Mouse (Mus musculus) thymus, adult 2 months (tissue): Measurements from ENCODE around the gene Ddit4. TPM values are rescaled to one million over a fixed set of nuclear protein-coding genes. Genes with fewer than 3 reads are reported as not detected.
A peak's percentile ranks its signal among the peaks of the same experiment; 100 is the strongest.

Source experiments
- DNase-seq: peaks from one replicate; pipeline ENCODE4 v3.0.0; 2021
- H3K27ac ChIP-seq: fragments of 200-500 bp; 2 replicates; pipeline ENCODE4 v1.5.1; 2012; ENCODE audit warnings: low read length, control low read depth; ENCODE audit not compliant: control insufficient read depth, insufficient read depth
- H3K27me3 ChIP-seq: fragments of 200-500 bp; 2 replicates; pipeline ENCODE4 v1.6.1; 2012; ENCODE audit warnings: mild to moderate bottlenecking, low read length, moderate library complexity, mixed read lengths; ENCODE audit not compliant: control insufficient read depth, insufficient read depth
- H3K36me3 ChIP-seq: fragments of 200-500 bp; 2 replicates; pipeline ENCODE4 v1.6.1; 2012; ENCODE audit warnings: mild to moderate bottlenecking, low read length, moderate library complexity; ENCODE audit not compliant: control insufficient read depth, insufficient read depth
- H3K4me1 ChIP-seq: fragments of 200-500 bp; replicated peaks from 2 replicates; pipeline ENCODE4 v1.6.1; 2012; ENCODE audit warnings: low read length; ENCODE audit not compliant: control insufficient read depth, insufficient read depth
- H3K4me3 ChIP-seq: fragments of 200-500 bp; 2 replicates; pipeline ENCODE4 v1.5.1; 2012; ENCODE audit warnings: mild to moderate bottlenecking, low read length, control low read depth, moderate library complexity; ENCODE audit not compliant: control insufficient read depth, insufficient read depth
- CTCF ChIP-seq: fragments of 200-500 bp; IDR thresholded peaks from 2 replicates; pipeline ENCODE4 v1.5.1; 2012; ENCODE audit warnings: mild to moderate bottlenecking, control low read depth, low read length, moderate library complexity, borderline replicate concordance; ENCODE audit not compliant: control insufficient read depth, poor library complexity, insufficient read depth; ENCODE audit errors: extremely low read depth
- POLR2A ChIP-seq: fragments of 200-500 bp; IDR thresholded peaks from 2 replicates; pipeline ENCODE4 v1.6.1; 2012; ENCODE audit warnings: mild to moderate bottlenecking, low read length, control low read depth, moderate library complexity; ENCODE audit not compliant: control insufficient read depth, poor library complexity, insufficient read depth; ENCODE audit errors: extremely low read depth
- WGBS: fragments of 180-500 bp; shearing (Covaris S2); methylation state at CpG from one replicate; pipeline ENCODE4 v1.1.7; 2018; 5-methylcytosine and 5-hydroxymethylcytosine counted together
- polyA plus RNA-seq: library from polyadenylated mRNA; depleted of rRNA; stranded (reverse); fragments of >200 nt; gene quantifications from 2 replicates; pipeline ENCODE4 v1.2.3, GENCODE M21; 2012

Gene Ddit4
- polyA plus RNA-seq, 1 experiment: 190 TPM

DNA sequence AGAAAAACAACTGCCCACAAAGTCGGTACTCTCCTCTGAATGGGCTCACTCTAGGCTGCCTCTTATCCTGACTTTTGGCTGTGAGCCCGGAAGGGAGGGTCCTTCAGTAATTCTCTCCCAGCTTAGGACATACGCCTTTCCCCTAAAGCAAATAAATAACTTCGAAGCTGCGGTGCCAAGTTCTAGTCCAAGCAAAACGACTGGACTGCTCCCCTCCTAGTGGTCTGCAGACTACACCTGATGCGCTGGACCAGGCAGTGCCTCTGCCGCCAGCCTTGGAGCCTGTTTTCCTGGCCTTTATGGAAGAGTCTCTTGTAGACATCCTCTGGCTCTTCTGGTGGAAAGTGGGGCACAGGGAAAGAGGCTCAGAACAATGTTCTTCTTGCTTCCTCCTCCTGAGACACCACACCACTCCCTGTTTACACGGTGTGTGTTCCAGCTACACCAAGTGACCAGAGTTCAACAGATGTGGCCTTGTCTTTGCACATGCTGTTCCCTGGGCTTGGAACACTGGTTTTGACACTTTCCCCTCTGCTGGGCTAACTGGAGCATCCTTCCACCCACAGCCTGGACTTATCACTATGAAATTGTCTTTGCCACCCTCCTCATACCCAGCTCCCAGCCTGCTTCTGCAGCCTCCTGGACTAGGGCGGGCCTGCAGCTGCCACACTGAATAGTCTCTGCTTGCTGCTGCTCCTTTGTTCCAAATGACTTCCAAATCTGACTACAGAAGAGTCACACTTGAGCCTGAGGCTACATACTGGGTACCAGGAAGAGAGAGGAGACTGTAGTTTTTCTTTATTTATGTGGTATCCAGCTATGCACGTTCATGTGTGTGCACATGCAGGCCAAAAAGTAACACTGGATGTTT, 27.5 kb upstream of the Ddit4 start:
- Histone ChIP-seq H3K27me3 (no peaks in the 10 kb centered on the region), H3K4me3 (no peak overlapping the region), H3K4me1 (peaks cover 80% of the 10 kb centered on the region), H3K36me3 (no peaks in the 10 kb centered on the region), H3K27ac (peak overlapping the region; percentile 39; the same call in 1 of the 2 replicates)
- DNase-seq: no peak
- 77% methylated on average over 11 of the region's 11 CpGs for WGBS
- TF ChIP-seq POLR2A (no peak), CTCF (no peak)

DNA sequence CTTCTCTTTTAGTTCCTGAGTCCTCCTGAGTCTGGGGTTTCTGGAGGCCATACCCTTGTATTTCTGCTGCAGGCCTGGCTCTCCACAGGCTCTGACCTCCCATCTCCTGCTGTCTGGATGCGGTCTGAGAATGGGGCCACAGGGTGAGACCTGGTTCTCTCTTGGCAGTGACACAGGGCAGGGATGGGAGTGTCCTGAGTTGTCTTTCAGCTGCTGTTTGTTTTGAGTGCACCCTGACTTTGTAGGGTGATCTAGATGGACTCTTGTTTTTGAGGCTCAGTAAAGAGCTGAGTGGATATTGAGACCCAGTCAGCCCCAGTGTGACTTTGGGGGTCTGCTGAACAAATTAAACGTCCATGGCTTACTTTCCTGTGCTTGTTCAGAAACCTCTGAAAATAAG, 26.8 kb upstream of the Ddit4 start:
- Histone ChIP-seq H3K4me3 (no peak overlapping the region), H3K27me3 (no peaks in the 10 kb centered on the region), H3K4me1 (peaks cover 80% of the 10 kb centered on the region), H3K27ac (no peak overlapping the region), H3K36me3 (no peaks in the 10 kb centered on the region)
- 91% methylated on average over 2 of the region's 2 CpGs for WGBS
- TF ChIP-seq POLR2A: no peak
- TF ChIP-seq CTCF: no peak
- no peak for DNase-seq

DNA sequence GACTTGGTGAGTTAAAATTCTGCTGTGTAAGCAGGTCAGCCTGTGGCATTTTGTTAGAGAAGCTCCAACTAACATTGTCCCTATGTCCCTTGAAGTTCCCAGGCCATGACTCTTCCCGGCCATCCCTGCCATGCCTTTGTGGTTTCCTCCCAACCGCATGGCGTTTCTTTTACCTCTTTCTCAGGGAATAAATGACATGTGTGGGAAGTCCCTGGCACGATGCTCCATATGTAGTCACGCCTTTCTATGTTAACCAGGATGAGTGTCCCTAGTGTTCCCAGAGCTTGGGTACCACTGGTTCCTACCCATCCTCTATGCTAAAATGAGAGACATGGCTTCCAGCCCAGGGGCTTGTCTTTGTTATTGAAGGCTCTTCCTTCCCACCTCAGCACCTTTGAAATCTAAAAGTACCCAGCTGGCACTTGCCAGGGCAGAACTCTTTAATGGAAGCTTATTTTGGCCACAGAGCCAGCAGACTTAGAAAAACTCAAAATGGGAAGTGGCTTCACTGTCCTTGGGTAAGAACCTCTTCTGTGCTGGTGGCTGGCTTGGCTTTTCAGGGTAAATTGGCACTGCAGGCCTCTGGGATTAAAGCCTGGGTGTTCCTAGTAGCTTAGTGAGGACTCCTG, 26.2 kb upstream of the Ddit4 start:
- DNase-seq: no peak
- Histone ChIP-seq H3K4me1 (peaks cover 83% of the 10 kb centered on the region), H3K27me3 (no peaks in the 10 kb centered on the region), H3K36me3 (no peaks in the 10 kb centered on the region), H3K4me3 (no peak overlapping the region), H3K27ac (no peak overlapping the region)
- TF ChIP-seq POLR2A: no peak
- WGBS: 87% methylated on average over 5 of the region's 5 CpGs

DNA sequence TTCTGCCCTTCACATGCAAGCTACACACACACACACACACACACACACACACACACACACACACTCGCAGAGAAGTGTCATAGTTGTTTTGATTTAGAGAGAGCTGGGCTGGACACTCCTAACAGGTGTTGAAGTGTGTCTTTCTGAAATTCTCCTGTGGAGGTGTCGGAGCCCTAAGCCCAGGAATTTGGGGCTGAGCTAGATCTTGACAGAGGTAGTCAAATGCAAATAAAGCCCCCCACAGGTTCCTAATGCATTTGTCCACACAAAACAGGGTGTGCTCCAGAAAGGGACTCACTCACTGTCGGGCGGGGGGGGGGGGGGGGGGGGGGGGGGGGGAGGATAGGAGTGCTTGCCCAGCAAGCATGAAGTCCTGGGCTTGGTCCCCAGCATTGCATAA, 25.5 kb upstream of the Ddit4 start:
- no peak overlapping the region for H3K4me3 ChIP-seq
- TF ChIP-seq CTCF: no peak
- no peak for TF ChIP-seq POLR2A
- no peaks in the 10 kb centered on the region for H3K36me3 ChIP-seq
- H3K4me1 ChIP-seq: peaks cover 83% of the 10 kb centered on the region
- 81% methylated on average over 2 of the region's 4 CpGs for WGBS
- no peaks in the 10 kb centered on the region for H3K27me3 ChIP-seq
- DNase-seq: no peak
- H3K27ac ChIP-seq: no peak overlapping the region

DNA sequence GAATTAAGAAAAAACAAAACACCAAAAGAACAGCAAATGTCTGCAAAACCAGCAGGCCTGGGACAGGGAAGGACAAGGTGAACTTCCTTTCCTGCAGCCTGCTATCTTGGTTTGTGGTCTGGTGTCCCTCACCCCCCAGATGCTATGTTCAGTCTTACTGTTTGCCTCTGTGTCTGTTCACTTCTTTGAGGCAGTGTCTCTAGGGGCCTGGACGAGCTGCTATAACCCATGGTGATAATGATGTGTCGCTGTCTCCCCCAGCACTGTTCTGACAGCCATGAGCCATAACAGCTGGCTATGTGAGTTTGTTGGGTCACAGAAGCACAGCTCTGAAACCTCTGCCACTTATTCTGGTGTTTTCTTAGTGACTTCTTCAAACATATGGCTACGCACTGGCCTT, 23.2 kb upstream of the Ddit4 start:
- TF ChIP-seq CTCF (no peak), POLR2A (no peak)
- peak; percentile 51 for DNase-seq
- peak overlapping the region; percentile 97 for H3K27ac ChIP-seq
- WGBS: 38% methylated on average over 3 of the region's 3 CpGs
- no peaks in the 10 kb centered on the region for H3K36me3 ChIP-seq
- H3K27me3 ChIP-seq: no peaks in the 10 kb centered on the region
- peaks cover 85% of the 10 kb centered on the region for H3K4me1 ChIP-seq
- H3K4me3 ChIP-seq: no peak overlapping the region; the same call in 1 of the 2 replicates

DNA sequence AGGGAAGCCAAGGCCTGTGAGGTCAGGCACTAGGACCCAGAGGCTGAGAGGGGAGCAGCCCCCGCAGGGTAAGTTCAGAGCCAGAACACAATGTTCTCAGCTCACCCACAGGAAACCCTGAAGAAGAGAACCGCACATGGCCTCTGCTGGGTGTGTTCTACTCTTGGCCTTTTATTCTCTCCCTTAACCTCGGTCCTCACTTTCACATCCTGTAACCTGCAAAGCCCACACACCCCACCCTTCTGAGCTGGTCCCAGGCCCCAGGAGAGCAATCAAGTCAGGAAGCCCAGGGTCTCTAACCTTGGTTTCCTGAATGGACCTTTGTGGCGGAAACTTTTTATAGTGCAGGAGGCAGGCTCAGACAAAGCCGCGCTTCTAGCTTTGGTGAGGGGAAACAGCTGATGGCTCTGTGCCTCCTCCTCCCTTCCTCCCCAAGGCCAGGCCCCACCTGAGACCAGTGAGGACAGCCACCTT, 22.6 kb upstream of the Ddit4 start:
- no peaks in the 10 kb centered on the region for H3K36me3 ChIP-seq
- H3K4me3 ChIP-seq: peak overlapping the region; percentile 10
- no peaks in the 10 kb centered on the region for H3K27me3 ChIP-seq
- peaks cover 83% of the 10 kb centered on the region for H3K4me1 ChIP-seq
- H3K27ac ChIP-seq: peak overlapping the region; percentile 97
- peak; percentile 83 for DNase-seq
- WGBS: 1% methylated on average over 6 of the region's 6 CpGs
- TF ChIP-seq CTCF (no peak), POLR2A (peak; percentile 53; the same call in 1 of the 2 replicates)

DNA sequence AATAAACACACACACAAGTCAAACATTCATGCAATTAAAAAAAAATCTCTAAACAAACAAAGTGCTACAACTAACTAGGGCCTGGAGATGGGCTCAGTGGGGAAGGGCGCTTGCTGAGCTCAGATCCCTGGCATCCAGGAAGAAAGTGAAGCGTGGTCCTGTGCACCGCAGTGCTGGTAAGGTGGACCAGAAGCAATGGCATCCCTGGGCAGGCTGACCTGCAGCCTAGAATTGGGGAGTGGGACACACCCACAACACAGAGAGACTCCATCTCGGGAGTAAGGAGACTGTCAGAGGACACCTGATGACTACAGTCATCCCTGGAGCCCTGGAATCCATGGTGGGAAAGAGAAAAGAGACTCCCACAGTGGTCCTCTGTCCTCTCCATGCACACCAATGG, 21.8 kb upstream of the Ddit4 start:
- WGBS: 87% methylated on average over 4 of the region's 4 CpGs
- Histone ChIP-seq H3K27me3 (no peaks in the 10 kb centered on the region), H3K27ac (peak overlapping the region; percentile 97), H3K4me3 (no peak overlapping the region), H3K4me1 (peaks cover 75% of the 10 kb centered on the region), H3K36me3 (no peaks in the 10 kb centered on the region)
- no peak for DNase-seq
- TF ChIP-seq CTCF: no peak
- no peak for TF ChIP-seq POLR2A
